Mouse (Mus musculus) liver, embryonic 14.5 days (tissue): ENCODE measurements around the gene Psmd2.

Experiments used
- CTCF ChIP-seq: IDR thresholded peaks from 2 replicates; pipeline ENCODE4 v1.5.1; 2016; ENCODE audit warnings: antibody characterized with exemption, low read depth, control low read depth
- EP300 ChIP-seq: IDR thresholded peaks from 2 replicates; pipeline ENCODE4 v1.6.1; 2016; ENCODE audit warnings: antibody characterized with exemption, low read depth

- TF ChIP-seq CTCF (no peak), EP300 (no peak)
Measured at GRCm38 (mm10) chr16:20710370-20710769, 58.9 kb downstream of the Psmd2 start.
